Mouse (Mus musculus) urinary bladder, postnatal 25 days (tissue): ENCODE measurements around the gene Itpk1.

ENCODE experiments used
- DNase-seq: peaks from one replicate; pipeline ENCODE4 v3.0.0; 2022; ENCODE audit warnings: low spot score

Itpk1 gene

DNA sequence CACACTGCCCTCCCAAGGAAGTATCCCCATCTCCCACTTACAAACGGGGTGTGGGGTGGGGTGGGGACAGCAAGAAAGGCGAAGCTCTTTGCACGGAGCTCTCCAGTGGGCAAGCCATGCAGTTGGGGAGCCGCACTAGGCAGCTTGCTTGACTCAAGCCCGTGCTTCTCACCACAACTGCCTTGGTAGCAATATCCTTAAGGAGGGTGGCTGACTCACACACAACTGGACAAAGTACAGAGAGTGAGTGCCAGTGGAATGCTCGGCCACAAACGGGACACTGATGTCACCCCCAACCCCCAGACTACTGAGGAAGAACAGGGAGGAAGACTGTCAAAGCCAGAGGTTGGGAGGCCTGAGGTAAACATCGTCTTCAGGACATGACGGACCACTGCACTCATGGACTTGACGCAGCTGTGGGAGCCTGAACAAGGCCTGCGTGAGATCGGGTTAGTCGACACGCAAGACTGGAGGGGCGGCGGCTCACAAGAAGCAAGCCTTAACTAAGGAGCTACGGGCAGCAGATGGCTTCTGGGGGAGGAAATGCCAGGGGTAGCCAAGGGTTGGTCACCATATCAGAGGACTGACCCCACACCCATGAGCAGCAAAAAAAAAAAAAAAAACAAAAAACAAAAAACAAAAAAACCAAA lies 113.9 kb downstream of the Itpk1 start:
- DNase-seq, result no peak

GRCm38 (mm10) chr12:102587106-102587505 lies 117.6 kb downstream of the Itpk1 start:
- DNase-seq, result no peak

DNA sequence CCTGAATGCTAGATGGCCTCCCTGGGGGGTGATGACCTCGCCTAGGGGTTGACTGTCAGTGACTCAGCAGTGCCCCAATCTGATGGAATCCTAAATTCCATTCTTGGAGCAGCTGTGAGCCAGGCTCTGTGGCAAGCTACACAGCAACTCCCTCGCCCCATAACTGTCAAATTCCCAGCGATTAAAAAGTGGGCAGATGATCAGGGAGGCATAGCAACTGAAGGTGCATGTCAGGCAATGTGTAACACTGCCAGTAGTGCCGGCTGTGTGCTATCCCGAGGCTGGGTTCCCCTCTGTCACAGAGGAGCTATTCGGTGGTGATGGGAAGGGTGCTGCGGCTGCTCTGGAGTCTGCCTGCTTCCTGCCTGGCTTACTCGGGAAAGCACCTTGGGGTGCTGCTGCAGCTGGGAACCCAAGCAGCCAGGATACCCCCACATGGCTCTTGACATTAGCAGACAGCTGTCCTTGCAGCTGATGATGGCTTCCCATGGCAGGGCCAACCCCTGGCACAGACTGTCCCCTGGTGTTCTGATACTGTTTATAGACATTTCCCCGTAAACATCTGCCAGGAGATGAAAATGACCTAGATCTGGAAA lies 118.3 kb downstream of the Itpk1 start:
- DNase-seq, result no peak

- no peak for DNase-seq
Measured at GRCm38 (mm10) chr12:102585390-102585789, 119.3 kb downstream of the Itpk1 start.

DNA sequence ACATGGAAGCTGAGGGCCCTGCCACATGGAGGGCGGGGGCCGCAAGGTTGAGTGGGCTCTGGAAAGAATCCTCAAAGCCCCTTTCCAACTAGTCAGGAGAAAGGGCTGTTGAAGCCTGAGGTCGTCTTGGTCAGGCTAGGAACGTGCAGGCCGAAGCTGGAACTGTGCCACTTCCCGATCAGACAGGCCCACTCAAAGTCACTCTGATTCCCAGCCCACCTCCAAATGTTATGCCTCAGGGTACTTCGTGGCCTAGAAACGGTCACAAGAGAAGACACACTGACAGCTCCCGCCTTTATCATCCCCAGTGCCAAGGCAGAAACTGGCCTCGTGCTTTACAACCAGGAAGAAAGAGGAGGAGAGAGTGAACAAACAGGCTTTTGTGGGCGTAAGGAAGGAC lies 122.3 kb downstream of the Itpk1 start:
- DNase-seq, result no peak

- DNase-seq, result no peak
Measured at GRCm38 (mm10) chr12:102581579-102582196, 123.0 kb downstream of the Itpk1 start.

- peak; percentile 81 for DNase-seq
Measured at GRCm38 (mm10) chr12:102579041-102579440, 125.7 kb downstream of the Itpk1 start.

DNA sequence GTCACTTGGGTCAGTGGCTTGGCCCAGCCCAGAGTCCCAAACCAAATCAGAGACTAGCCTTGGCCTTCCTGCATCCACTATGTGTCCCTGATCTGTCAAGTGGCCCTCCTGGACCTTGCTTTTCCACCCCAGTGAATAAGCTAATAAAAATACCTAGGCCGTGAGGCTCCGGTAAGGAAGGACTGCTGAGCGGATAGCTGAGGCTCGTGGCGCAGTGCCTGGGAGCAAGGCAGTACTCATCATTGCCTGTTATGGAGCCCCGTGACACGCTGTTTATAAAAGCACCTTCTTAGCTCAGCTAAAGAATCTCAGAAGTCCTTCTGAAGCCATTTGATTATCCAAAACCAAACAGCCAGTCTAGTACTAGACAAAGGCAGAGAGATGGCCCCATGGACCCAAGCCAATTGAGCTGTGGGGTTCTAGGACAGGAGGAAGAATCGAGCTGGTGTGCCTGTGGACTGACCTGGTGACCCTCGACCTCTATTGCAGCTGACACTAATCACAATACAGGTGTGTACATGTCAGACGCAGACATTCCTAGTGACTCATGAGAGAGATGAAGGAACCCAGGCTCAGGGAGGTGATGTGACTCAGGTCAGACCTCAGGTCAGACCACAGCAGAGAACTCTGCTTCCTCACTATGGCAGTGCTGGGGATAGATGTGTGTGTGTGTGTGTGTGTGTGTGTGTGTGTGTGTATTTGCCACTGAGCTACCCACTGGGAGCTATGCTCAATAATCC lies 127.9 kb downstream of the Itpk1 start:
- DNase-seq, result no peak

GRCm38 (mm10) chr12:102575541-102576329 lies 129.0 kb downstream of the Itpk1 start:
- DNase-seq, result no peak

DNA sequence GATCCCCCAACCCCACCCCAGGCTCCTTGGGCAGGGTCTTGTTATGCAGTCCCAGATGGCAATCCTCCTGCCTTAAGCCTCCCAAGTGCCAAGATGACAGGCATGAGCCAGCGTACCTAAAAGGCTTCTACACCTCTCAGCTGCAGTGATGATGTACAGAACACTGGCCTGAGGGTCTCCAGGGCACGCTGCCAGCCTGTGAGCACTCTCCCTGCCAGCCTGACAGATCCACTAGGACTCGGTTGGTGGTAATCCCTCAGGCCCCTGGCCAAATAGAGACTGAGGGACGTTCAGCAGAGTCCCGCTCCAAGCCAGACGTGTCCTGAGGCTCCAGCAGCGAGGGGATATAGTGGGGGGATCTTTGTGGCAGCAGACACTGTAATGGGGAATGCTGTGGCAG lies 131.7 kb downstream of the Itpk1 start:
- no peak for DNase-seq

GRCm38 (mm10) chr12:102571666-102572065 lies 133.1 kb downstream of the Itpk1 start:
- no peak for DNase-seq

DNA sequence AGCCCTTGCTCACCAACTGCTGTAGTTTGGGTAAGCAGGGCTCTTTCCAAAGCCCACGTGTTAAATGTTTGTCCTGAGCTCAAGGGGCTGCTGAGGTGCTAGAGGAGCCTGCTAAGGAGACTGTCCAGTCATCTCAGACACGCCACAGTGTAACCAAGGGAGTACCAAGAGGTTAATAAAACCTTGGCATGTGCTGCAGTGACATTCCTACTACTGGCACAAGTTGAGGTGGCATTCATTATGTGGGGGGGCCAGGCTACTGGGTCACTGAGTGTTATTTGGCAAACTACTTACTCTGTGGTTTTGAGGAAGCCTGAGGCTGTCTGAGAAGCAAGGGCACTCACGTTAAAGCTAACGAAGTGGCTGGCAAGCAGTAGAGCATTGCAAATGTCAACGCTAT lies 134.0 kb downstream of the Itpk1 start:
- DNase-seq, result no peak

- DNase-seq, result no peak
Measured at GRCm38 (mm10) chr12:102570111-102570510, 134.6 kb downstream of the Itpk1 start.

DNA sequence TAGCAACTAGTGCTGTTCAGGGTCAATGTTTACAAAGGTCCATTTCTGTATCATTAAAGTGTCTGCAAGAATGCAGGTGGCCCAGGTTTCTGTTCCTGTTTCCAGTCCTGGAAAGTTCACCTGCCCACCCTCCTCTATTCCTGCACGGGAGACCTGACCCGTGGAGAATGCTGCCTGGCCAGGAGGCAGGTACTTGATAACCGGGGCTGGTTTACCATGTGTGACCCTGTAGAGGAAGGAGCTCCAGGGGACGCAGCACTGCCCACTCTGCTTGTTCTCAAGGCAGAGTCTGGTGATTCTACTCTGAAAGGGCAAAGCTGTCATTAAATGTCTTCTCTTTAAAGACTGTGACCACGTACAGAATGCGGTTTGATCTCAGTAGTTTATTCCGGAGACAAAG lies 136.5 kb downstream of the Itpk1 start:
- no peak for DNase-seq

GRCm38 (mm10) chr12:102566951-102567350 lies 137.8 kb downstream of the Itpk1 start:
- no peak for DNase-seq

GRCm38 (mm10) chr12:102565086-102565485 lies 139.6 kb downstream of the Itpk1 start:
- DNase-seq, result no peak

DNA sequence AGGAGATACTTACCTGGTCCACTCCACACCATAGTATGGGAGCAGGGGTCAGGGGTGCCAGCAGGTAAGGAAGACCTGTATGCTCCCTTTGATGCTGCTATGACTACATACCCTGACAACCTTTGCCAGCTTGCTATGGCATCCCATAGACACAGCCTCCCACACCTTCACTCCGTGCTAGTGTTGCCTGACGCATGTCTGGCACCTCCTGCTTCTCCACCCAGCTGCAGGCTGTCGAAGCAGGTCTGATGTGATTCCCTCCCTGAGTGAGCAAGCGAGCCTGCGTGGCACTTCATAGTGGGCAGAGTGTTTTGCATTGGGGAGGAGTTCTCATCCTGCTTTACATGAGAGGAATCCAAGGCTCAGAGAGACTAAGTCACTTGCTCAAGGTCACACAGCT lies 147.4 kb downstream of the Itpk1 start:
- no peak for DNase-seq

GRCm38 (mm10) chr12:102555850-102556249 lies 148.9 kb downstream of the Itpk1 start:
- DNase-seq, result no peak

DNA sequence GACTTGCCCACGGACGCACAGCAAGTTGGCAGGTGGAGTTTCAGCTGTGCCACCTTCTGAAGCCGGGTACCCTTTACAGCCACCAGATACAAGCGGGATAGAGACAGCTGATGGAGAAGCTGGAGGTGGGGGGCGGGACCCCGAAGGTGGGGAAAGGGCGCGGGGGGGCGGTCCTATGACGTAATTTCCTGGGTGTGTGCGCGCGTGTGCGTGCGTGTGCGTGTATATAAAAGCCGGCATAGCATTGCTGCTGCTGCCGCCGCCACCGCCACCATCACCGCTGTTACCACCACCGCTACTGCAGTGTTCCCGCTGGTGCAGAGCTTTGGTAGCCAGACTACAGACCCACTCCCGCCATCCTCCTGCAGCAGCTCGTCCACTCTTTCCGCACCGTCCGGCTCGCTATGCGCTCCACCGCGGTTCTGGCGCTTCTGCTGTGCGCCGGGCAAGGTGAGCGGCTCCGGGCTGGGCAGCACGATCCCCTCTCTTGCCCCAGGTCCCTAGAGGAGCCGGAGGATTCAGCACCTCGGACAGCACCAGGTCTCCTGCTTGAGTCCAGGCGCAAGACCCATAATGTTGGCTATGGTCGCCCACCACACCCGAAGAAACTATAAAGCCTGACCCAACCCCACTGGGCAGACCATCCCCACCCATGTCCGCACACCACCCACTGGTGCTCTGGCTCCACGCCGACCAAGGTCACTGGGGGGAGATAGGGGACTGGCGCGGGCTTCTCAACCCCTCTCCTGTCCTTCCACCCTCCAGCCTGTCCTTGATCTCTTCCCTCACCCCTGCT lies 149.8 kb downstream of the Itpk1 start, which contains the start of gene Chga:
Chga (plus strand) TSS at position 249 of the 796 bp plus-strand sequence.
- DNase-seq, result peak; percentile 61

GRCm38 (mm10) chr12:102553705-102554275 lies 150.9 kb downstream of the Itpk1 start:
- DNase-seq, result no peak

DNA sequence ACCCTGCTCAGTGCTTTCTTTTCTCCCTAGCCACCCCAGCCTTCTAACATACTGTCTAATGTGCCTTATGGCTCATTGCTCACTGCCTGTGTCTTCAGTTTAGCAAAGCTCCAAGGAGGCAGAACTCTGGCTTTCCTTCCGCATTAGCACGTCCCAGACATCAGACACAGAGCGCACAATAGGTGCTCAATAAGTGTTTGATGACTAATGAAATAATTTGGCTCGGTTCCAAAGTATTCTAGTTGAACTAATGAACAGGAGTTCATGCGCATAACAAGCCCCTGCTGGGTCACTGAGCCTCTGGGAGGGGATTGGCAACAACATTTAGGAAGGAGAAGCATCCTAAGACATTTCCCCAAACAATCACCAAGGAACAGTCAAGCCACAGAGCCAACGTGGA lies 152.7 kb downstream of the Itpk1 start:
- no peak for DNase-seq
